Mouse (Mus musculus): ENCODE measurements around the gene Cyfip1. TPM values are rescaled to one million over a fixed set of nuclear protein-coding genes. Genes with fewer than 3 reads are reported as not detected.

Cyfip1 gene
- polyA plus RNA-seq (2012; rRNA removed) = 5.7 and 6.6 TPM in 2 replicates

GRCm38 (mm10) chr7:55841445-55841844 is at the start of gene Cyfip1:
TSS of gene Cyfip1 (plus strand) at chr7:55841745.

GRCm38 (mm10) chr7:55793952-55794603 is 47.5 kb upstream of the Cyfip1 start, which contains the start of gene Tubgcp5:
TSS of gene Tubgcp5 (plus strand) at chr7:55794154.

GRCm38 (mm10) chr7:55962004-55962908 is 120.7 kb downstream of the Cyfip1 start, which contains the start of gene Nipa2:
TSS of gene Nipa2 (minus strand) at chr7:55962476.

Other genes with a start within 250 kb of the Cyfip1 start
- gene Siglech, start 73.6 kb upstream of the Cyfip1 start, polyA plus RNA-seq (2012; rRNA removed) = 0.31 and 0.32 TPM in 2 replicates
- 4.8 and 5.6 TPM in 2 replicates for gene Tubgcp5, start 47.6 kb upstream of the Cyfip1 start, polyA plus RNA-seq (2012; rRNA removed)
- gene Nipa2, start 120.7 kb downstream of the Cyfip1 start, polyA plus RNA-seq (2012; rRNA removed) = 9.5 and 13.0 TPM in 2 replicates
- gene Nipa1, start 178.2 kb downstream of the Cyfip1 start, polyA plus RNA-seq (2012; rRNA removed) = 8.1 and 9.6 TPM in 2 replicates
- 6.1 and 7.5 TPM in 2 replicates for gene Herc2, start 208.5 kb downstream of the Cyfip1 start, polyA plus RNA-seq (2012; rRNA removed)